Mouse (Mus musculus) frontal cortex, adult 2 months (tissue): ENCODE measurements around the gene Mab21l3. TPM values are rescaled to one million over a fixed set of nuclear protein-coding genes. Genes with fewer than 3 reads are reported as not detected.

Experiments used
- DNase-seq, 2 experiments: peaks; one replicate each; pipeline ENCODE4 v3.0.0; 2022; ENCODE audit warnings: low spot score in 1 of 2; ENCODE audit errors: extremely low spot score in 1 of 2
- polyA plus RNA-seq: library from polyadenylated mRNA; depleted of rRNA; stranded (reverse); fragments of >200 nt; gene quantifications from 2 replicates; pipeline ENCODE4 v1.2.3, GENCODE M21; 2012; rRNA removed

Gene Mab21l3
- polyA plus RNA-seq: 0.02 and 0.08 TPM in 2 replicates

GRCm38 (mm10) chr3:101848816-101849215 lies at the start of gene Mab21l3:
Mab21l3 (minus strand) TSS chr3:101848959.
- DNase-seq: no peak

- no peak for DNase-seq
These were observed 48.7 kb upstream of the Mab21l3 start for GRCm38 (mm10) chr3:101897377-101897974.

GRCm38 (mm10) chr3:101896893-101897292 lies 48.1 kb upstream of the Mab21l3 start:
- DNase-seq: peak; percentile 50 to 83

- DNase-seq: no peak
These were observed 46.7 kb upstream of the Mab21l3 start for GRCm38 (mm10) chr3:101895376-101895910.

GRCm38 (mm10) chr3:101885591-101885990 lies 36.8 kb upstream of the Mab21l3 start:
- DNase-seq: peak in 1 of 2 experiments; percentile 46

GRCm38 (mm10) chr3:101885041-101885440 lies 36.3 kb upstream of the Mab21l3 start:
- no peak for DNase-seq

- no peak for DNase-seq
These were observed 35.1 kb upstream of the Mab21l3 start for GRCm38 (mm10) chr3:101883902-101884301.

- DNase-seq: no peak
These were observed 33.0 kb upstream of the Mab21l3 start for GRCm38 (mm10) chr3:101881721-101882120.

GRCm38 (mm10) chr3:101880818-101881217 lies 32.1 kb upstream of the Mab21l3 start:
- DNase-seq: no peak

GRCm38 (mm10) chr3:101878136-101878535 lies 29.4 kb upstream of the Mab21l3 start:
- no peak for DNase-seq

- no peak for DNase-seq
These were observed 27.9 kb upstream of the Mab21l3 start for GRCm38 (mm10) chr3:101876459-101877285.

- DNase-seq: no peak
These were observed 26.6 kb upstream of the Mab21l3 start for GRCm38 (mm10) chr3:101875258-101875920.

GRCm38 (mm10) chr3:101873061-101873675 lies 24.4 kb upstream of the Mab21l3 start:
- DNase-seq: peak in 1 of 2 experiments; percentile 49

- no peak for DNase-seq
These were observed 23.2 kb upstream of the Mab21l3 start for GRCm38 (mm10) chr3:101871951-101872350.

- peak; percentile 48 to 56 for DNase-seq
These were observed 18.3 kb upstream of the Mab21l3 start for GRCm38 (mm10) chr3:101867001-101867421.

- DNase-seq: no peak
These were observed 13.1 kb upstream of the Mab21l3 start for GRCm38 (mm10) chr3:101861856-101862255.

- peak in 1 of 2 experiments; percentile 69 for DNase-seq
These were observed 11.4 kb upstream of the Mab21l3 start for GRCm38 (mm10) chr3:101860151-101860550.

- no peak for DNase-seq
These were observed 11.0 kb upstream of the Mab21l3 start for GRCm38 (mm10) chr3:101859740-101860139.

GRCm38 (mm10) chr3:101854075-101854474 lies 5.3 kb upstream of the Mab21l3 start:
- DNase-seq: peak in 1 of 2 experiments; percentile 17

- DNase-seq: no peak
These were observed 2.6 kb upstream of the Mab21l3 start for GRCm38 (mm10) chr3:101851363-101851762.

GRCm38 (mm10) chr3:101846096-101846495 lies 2.7 kb downstream of the Mab21l3 start:
- DNase-seq: no peak
